Mouse (Mus musculus) lung, postnatal 0 days (tissue): ENCODE results near the gene Zfp451. TPM values are rescaled to one million over a fixed set of nuclear protein-coding genes. Genes with fewer than 3 reads are reported as not detected.

Experiments
- ATAC-seq: fragments of 200-750 bp; cut with Nextera tagmentation; 2 replicates; pipeline ENCODE4 v1.8.0; 2017; ENCODE audit warnings: moderate library complexity
- DNase-seq: peaks from one replicate; pipeline ENCODE4 v3.0.0-alpha.2; 2016; ENCODE audit warnings: low spot score
- H3K27ac ChIP-seq: fragments of 300-500 bp; sonication (generic); 2 replicates; pipeline ENCODE4 v1.5.1; 2014; ENCODE audit warnings: antibody characterized with exemption, mild to moderate bottlenecking, low read length, mixed read lengths
- H3K27me3 ChIP-seq: fragments of 300-500 bp; sonication (generic); replicated peaks from 2 replicates; pipeline ENCODE4 v1.6.1; 2014; ENCODE audit warnings: low read length, mixed read lengths; ENCODE audit not compliant: insufficient read depth
- H3K36me3 ChIP-seq: fragments of 300-500 bp; sonication (generic); 2 replicates; pipeline ENCODE4 v1.6.1; 2014; ENCODE audit warnings: low read length, mixed read lengths; ENCODE audit not compliant: insufficient read depth
- H3K4me1 ChIP-seq: fragments of 300-500 bp; sonication (generic); 2 replicates; pipeline ENCODE4 v1.6.1; 2014; ENCODE audit warnings: antibody characterized with exemption, low read depth, low read length, mixed read lengths; ENCODE audit not compliant: insufficient read depth
- H3K4me2 ChIP-seq: fragments of 300-500 bp; sonication (generic); replicated peaks from 2 replicates; pipeline ENCODE4 v1.6.1; 2014; ENCODE audit warnings: low read depth, mild to moderate bottlenecking, low read length, moderate library complexity, mixed read lengths
- H3K4me3 ChIP-seq: fragments of 300-500 bp; sonication (generic); 2 replicates; pipeline ENCODE4 v1.5.1; 2014; ENCODE audit warnings: low read depth, low read length
- H3K9ac ChIP-seq: fragments of 300-500 bp; sonication (generic); replicated peaks from 2 replicates; pipeline ENCODE4 v1.6.1; 2014; ENCODE audit warnings: low read depth, mild to moderate bottlenecking
- H3K9me3 ChIP-seq: fragments of 300-500 bp; sonication (generic); 2 replicates; pipeline ENCODE4 v1.6.1; 2016; ENCODE audit warnings: low read length, mixed read lengths
- CTCF ChIP-seq: IDR thresholded peaks from 2 replicates; pipeline ENCODE4 v1.5.1; 2016; ENCODE audit warnings: antibody characterized with exemption, mild to moderate bottlenecking
- EP300 ChIP-seq: IDR thresholded peaks from 2 replicates; pipeline ENCODE4 v1.6.1; 2016; ENCODE audit warnings: antibody characterized with exemption, mild to moderate bottlenecking, control low read depth
- WGBS: fragments of 180-500 bp; shearing (Covaris S2); extraction: QIAGEN DNeasy Blood & Tissue Kit; methylation state at CpG from one replicate; pipeline ENCODE4 v1.1.7; 2014; 5-methylcytosine and 5-hydroxymethylcytosine counted together
- polyA plus RNA-seq: library from polyadenylated mRNA; unstranded; fragments of >200 nt; fragmentation: Nextera tagmentation; extraction: Ambion mirVana; gene quantifications from 2 replicates; pipeline ENCODE4 v1.2.1, GENCODE M21; 2015

Zfp451 gene
- polyA plus RNA-seq, 1 experiment from 2014 or later = 11.3 TPM

- no peak overlapping the region for H3K27ac ChIP-seq
- no peaks in the 10 kb centered on the region for H3K27me3 ChIP-seq
- DNase-seq (peak; percentile 44), ATAC-seq (no peak)
- no peak overlapping the region for H3K9ac ChIP-seq
- no peaks in the 10 kb centered on the region for H3K9me3 ChIP-seq
- H3K4me3 ChIP-seq = no peak overlapping the region
- TF ChIP-seq CTCF (peak; percentile 89), EP300 (no peak)
- 21% methylated on average over 8 of the region's 8 CpGs for WGBS
- H3K4me1 ChIP-seq = no peaks in the 10 kb centered on the region
- no peaks in the 10 kb centered on the region for H3K36me3 ChIP-seq
- no peak overlapping the region for H3K4me2 ChIP-seq
These were observed 71.5 kb downstream of the Zfp451 start for GRCm38 (mm10) chr1:33742903-33743302.

DNA sequence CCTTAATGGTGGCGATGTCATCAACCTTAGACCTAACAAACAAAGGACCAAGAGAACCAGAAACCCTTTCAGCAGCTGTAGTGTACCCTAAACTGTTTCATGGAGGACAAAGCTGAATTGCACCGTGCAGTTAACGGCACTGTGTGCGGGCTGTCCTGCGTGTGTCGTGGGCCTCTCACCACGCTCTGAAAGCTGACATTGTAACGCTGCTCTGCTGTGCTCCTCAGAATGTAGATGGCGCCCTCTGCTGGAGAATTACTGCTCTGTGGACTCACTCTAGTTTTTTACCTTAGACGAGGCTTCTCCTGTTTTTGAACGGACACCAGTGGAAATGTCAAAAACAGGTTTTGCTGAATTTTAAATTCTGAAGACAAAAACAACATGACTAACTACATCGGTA lies 75.1 kb downstream of the Zfp451 start:
- peak; percentile 79 for DNase-seq
- peak; percentile 81 for ATAC-seq
- Histone ChIP-seq H3K27me3 (no peaks in the 10 kb centered on the region), H3K4me1 (no peaks in the 10 kb centered on the region), H3K36me3 (peaks cover 7% of the 10 kb centered on the region; the same call in 1 of the 2 replicates), H3K27ac (no peak overlapping the region), H3K4me3 (no peak overlapping the region), H3K4me2 (no peak overlapping the region), H3K9me3 (no peaks in the 10 kb centered on the region), H3K9ac (no peak overlapping the region)
- WGBS = 29% methylated on average over 12 of the region's 12 CpGs
- peak; percentile 97 for TF ChIP-seq CTCF
- no peak for TF ChIP-seq EP300

DNA sequence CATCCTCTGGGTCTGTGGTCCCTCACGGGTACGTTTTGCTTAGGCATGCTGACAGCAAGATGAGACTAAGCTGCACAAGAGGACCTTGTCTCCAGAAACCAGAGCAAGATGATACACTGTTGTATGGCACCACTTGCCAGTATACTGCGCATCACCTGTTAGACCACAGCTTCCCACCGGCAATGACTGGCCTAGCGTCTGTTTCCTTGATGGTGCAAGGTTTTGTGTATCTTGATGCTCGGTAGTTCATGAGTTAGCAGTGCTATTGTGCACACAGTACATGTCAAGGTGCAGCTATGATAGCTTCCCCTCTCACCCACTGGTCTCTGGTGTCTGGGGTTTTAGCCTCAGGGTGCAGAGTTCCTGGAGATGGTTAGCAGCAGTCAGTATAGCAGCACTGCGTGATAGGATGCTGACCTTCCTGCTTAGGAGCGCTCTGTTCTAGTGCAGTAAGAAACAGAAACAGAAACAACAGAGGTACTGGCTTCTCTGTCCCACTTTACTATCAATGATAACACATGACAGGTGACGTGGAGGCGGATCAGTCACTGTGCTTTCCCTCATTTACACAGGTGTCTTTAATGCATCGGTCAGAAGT lies 75.6 kb downstream of the Zfp451 start:
- ATAC-seq = no peak
- TF ChIP-seq EP300 (no peak), CTCF (no peak)
- H3K36me3 ChIP-seq = peaks cover 7% of the 10 kb centered on the region; the same call in 1 of the 2 replicates

GRCm38 (mm10) chr1:33738281-33738680 lies 76.1 kb downstream of the Zfp451 start:
- ATAC-seq (no peak), DNase-seq (no peak)
- H3K27ac ChIP-seq = no peak overlapping the region
- no peaks in the 10 kb centered on the region for H3K9me3 ChIP-seq
- no peak overlapping the region for H3K4me3 ChIP-seq
- no peak for TF ChIP-seq EP300
- no peak for TF ChIP-seq CTCF
- WGBS = 87% methylated on average over 11 of the region's 11 CpGs
- no peaks in the 10 kb centered on the region for H3K4me1 ChIP-seq
- H3K27me3 ChIP-seq = no peaks in the 10 kb centered on the region
- no peak overlapping the region for H3K4me2 ChIP-seq
- no peak overlapping the region for H3K9ac ChIP-seq
- peaks cover 7% of the 10 kb centered on the region; the same call in 1 of the 2 replicates for H3K36me3 ChIP-seq

More for the DNA sequence above, 75.6 kb downstream of the Zfp451 start:
- H3K4me2 ChIP-seq = no peak overlapping the region
- H3K9ac ChIP-seq = no peak overlapping the region
- no peaks in the 10 kb centered on the region for H3K9me3 ChIP-seq
- H3K4me1 ChIP-seq = no peaks in the 10 kb centered on the region
- WGBS = 86% methylated on average over 11 of the region's 11 CpGs
- no peak overlapping the region for H3K27ac ChIP-seq
- no peak overlapping the region for H3K4me3 ChIP-seq
- H3K27me3 ChIP-seq = no peaks in the 10 kb centered on the region
- no peak for DNase-seq

DNA sequence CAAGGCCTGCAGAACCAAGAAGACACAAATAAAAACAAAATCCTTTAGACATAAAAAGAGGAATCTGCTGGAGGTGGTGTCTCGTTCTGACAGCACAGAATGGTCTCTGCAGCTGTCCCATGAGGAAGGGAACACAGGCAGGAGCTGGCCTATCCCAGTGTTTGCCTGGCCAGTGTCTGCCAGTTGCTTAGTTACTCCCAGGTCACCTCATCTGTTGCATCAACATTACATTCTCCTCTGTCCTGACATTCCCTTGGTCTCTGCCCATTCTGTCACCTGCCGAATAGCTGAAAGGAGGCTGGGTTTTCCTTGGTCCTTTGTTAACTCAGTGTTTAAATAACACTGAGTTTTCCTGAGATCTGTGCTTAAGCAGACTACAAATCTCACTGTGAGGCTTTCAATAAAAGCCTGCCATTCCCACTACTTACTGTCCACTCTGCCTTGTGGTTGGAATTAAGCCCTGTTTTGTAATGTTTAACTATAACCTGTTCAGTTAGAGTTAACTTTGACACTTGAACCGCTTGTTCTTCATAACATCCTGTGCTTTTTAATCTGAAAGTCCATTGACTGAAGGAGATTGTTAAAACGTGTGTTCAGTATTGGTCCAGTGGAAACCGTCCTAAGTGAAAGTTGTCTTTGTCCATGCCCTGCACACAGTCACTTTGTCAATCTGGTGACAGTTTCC lies 80.3 kb downstream of the Zfp451 start:
- no peak overlapping the region for H3K27ac ChIP-seq
- no peak overlapping the region for H3K4me2 ChIP-seq
- H3K4me3 ChIP-seq = no peak overlapping the region
- no peaks in the 10 kb centered on the region for H3K27me3 ChIP-seq
- DNase-seq = peak; percentile 18
- WGBS = 61% methylated on average over 5 of the region's 5 CpGs
- H3K9ac ChIP-seq = 0 out of 2 replicates have a peak overlapping the region, but pooled peaks have one; percentile 5
- no peak for TF ChIP-seq CTCF
- no peak for TF ChIP-seq EP300
- peak; percentile 18; the same call in 1 of the 2 replicates for ATAC-seq
- H3K36me3 ChIP-seq = peaks cover 9% of the 10 kb centered on the region; the same call in 1 of the 2 replicates
- no peaks in the 10 kb centered on the region for H3K9me3 ChIP-seq
- H3K4me1 ChIP-seq = no peaks in the 10 kb centered on the region

DNA sequence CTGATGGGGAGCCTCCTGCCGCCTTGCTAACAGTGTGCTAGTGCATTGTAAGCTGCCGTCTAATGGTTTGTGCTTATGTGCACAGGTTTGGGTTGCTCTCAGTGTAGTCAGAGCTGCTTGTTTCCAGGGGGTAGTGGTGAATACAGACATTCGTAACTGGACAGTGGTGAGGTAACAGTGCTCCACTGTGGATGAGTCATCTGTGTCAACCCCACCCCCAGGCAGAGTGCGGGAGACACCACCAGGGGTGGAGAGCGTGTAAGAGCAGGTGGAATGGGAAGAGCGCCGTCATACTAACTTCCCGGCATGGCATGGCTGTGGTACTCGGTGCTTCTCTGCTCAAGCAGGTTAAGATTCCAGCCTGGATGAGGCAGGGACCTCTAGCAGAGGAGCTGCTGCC lies 81.4 kb downstream of the Zfp451 start:
- Histone ChIP-seq H3K27me3 (no peaks in the 10 kb centered on the region), H3K36me3 (peaks cover 12% of the 10 kb centered on the region; the same call in 1 of the 2 replicates), H3K9ac (no peak overlapping the region), H3K4me2 (no peak overlapping the region), H3K4me1 (no peaks in the 10 kb centered on the region), H3K27ac (no peak overlapping the region), H3K4me3 (no peak overlapping the region), H3K9me3 (no peaks in the 10 kb centered on the region)
- WGBS = 77% methylated on average over 9 of the region's 9 CpGs
- peak; percentile 9 for DNase-seq
- peak; percentile 51 for ATAC-seq
- TF ChIP-seq CTCF = no peak
- no peak for TF ChIP-seq EP300
